Comparison of ENCODE assay signal across 16 mouse cellular contexts in genomic region chr8:124088092-124088613, GRCm38 (mm10).
DNase-seq lines count a peak whose midpoint lies in the region; ATAC-seq and TF ChIP-seq lines count a peak whose summit lies in the region.
"Had no signal": no experiment of that assay in that cellular context is flagged by ENCODE, and none has a peak within 500 bp of the region (broad histone marks: within the 10 kb centered on the region; RNA-seq: fewer than 3 reads in every experiment).

No protein-coding gene starts in this region.

- H3K9me3 ChIP-seq in forebrain, embryonic 10.5 days, result no peaks in the 10 kb centered on the region
- H3K9me3 ChIP-seq in forebrain, embryonic 11.5 days (ENCODE audit: control insufficient read depth, low read length), result no peaks in the 10 kb centered on the region
- peaks cover under 1% of the 10 kb centered on the region for H3K9me3 ChIP-seq in CH12.LX (replicated peaks; ENCODE audit: low read length)
- H3K9me3 ChIP-seq in embryonic facial prominence, embryonic 12.5 days, result no peaks in the 10 kb centered on the region
- no peaks in the 10 kb centered on the region for H3K9me3 ChIP-seq in stomach, embryonic 16.5 days (replicated peaks; ENCODE audit: control insufficient read depth, low read length)
- H3K9me3 ChIP-seq: forebrain, embryonic 15.5 days; limb, embryonic 13.5 days had no signal

- TF ChIP-seq EP300 in CH12.LX (IDR thresholded peaks at IDR 0.05; ENCODE audit: low read length), result peak; percentile 41; the same call in 1 of the 2 replicates

- H3K79me2 ChIP-seq in CH12.LX (replicated peaks; ENCODE audit: control insufficient read depth, extremely low read depth, insufficient read depth, poor library complexity, severe bottlenecking), result no peaks in the 10 kb centered on the region

- H3K4me2 ChIP-seq in forebrain, embryonic 11.5 days (ENCODE audit: low read depth, low read length, severe bottlenecking), result no peak overlapping the region
- no peak overlapping the region; the same call in 1 of the 2 replicates for H3K4me2 ChIP-seq in CH12.LX (ENCODE audit: insufficient read depth, low read depth, poor library complexity, severe bottlenecking)
- 0 out of 2 replicates have a peak overlapping the region, but pooled peaks have one; percentile 4 for H3K4me2 ChIP-seq in embryonic facial prominence, embryonic 12.5 days (replicated peaks)
- no peak overlapping the region for H3K4me2 ChIP-seq in stomach, embryonic 16.5 days (ENCODE audit: low read depth, low read length)
- H3K4me2 ChIP-seq: forebrain, embryonic 15.5 days; limb, embryonic 13.5 days had no signal

- in situ Hi-C loops in CH12.LX (cut with MboI; ENCODE audit: low pct_ligation_motif_present, low pct_unique_long_range_greater_than_20kb, low sequenced_read_pairs), result loop anchor here (10.0 kb wide), 1 partner anchor 197 kb away; no protein-coding TSS in a partner anchor

- no peak; the same call in 1 of the 2 replicates for TF ChIP-seq RAD21 in CH12.LX (IDR thresholded peaks at IDR 0.05; ENCODE audit: low read depth, low read length)

- no peak overlapping the region for H3K4me3 ChIP-seq in forebrain, embryonic 10.5 days
- H3K4me3 ChIP-seq in forebrain, embryonic 11.5 days (ENCODE audit: low read depth, low read length), result no peak overlapping the region
- H3K4me3 ChIP-seq in CH12.LX (replicated peaks in 1 of 3; ENCODE audit: low read depth in 2 of 3, low read length in 2 of 3, poor library complexity in 1 of 3), result no peak overlapping the region
- no peak overlapping the region for H3K4me3 ChIP-seq in embryonic facial prominence, embryonic 12.5 days
- no peak overlapping the region for H3K4me3 ChIP-seq in stomach, embryonic 16.5 days (replicated peaks; ENCODE audit: low read length)
- H3K4me3 ChIP-seq: forebrain, embryonic 15.5 days; limb, embryonic 13.5 days had no signal

- TF ChIP-seq POLR2A in CH12.LX (IDR thresholded peaks at IDR 0.05; ENCODE audit: low read depth, low read length), result no peak

- H3K27ac ChIP-seq in forebrain, embryonic 10.5 days, result peak overlapping the region; percentile 22; the same call in 1 of the 2 replicates
- no peak overlapping the region for H3K27ac ChIP-seq in forebrain, embryonic 11.5 days (ENCODE audit: low read depth, low read length)
- 0 out of 2 replicates have a peak overlapping the region, but pooled peaks have one; percentile 3 for H3K27ac ChIP-seq in CH12.LX (ENCODE audit: insufficient read depth, low read depth)
- H3K27ac ChIP-seq in embryonic facial prominence, embryonic 12.5 days, result no peak overlapping the region; the same call in 1 of the 2 replicates
- peak overlapping the region; percentile 87 for H3K27ac ChIP-seq in stomach, embryonic 16.5 days (ENCODE audit: low read length)
- H3K27ac ChIP-seq: forebrain, embryonic 15.5 days; limb, embryonic 13.5 days had no signal

- dilution Hi-C loops in CH12.LX (cut with MboI; ENCODE audit: extremely low pct_ligation_motif_present, extremely low pct_unique_long_range_greater_than_20kb, low sequenced_read_pairs), result no loop called here

- TF ChIP-seq CTCF in CH12.LX (conservative IDR thresholded peaks at IDR 0.05 in 1 of 2, IDR thresholded peaks at IDR 0.05 in 1 of 2; ENCODE audit: low read depth in 2 of 2, low read length in 2 of 2), result no peak

- no peak for ATAC-seq in forebrain, embryonic 11.5 days (replicated peaks; ENCODE audit: low FRiP score)
- 0 out of 2 replicates have a peak, but pooled peaks have one; percentile 28 for ATAC-seq in embryonic facial prominence, embryonic 12.5 days (ENCODE audit: insufficient number of reproducible peaks, insufficient read depth, low FRiP score, low TSS enrichment)
- ATAC-seq in stomach, embryonic 16.5 days (ENCODE audit: insufficient read depth, low FRiP score), result peak; percentile 77
- ATAC-seq: forebrain, embryonic 15.5 days; liver, postnatal 0 days; midbrain, embryonic 16.5 days had no signal

- no peaks in the 10 kb centered on the region for H3K27me3 ChIP-seq in forebrain, embryonic 10.5 days (ENCODE audit: poor library complexity, severe bottlenecking)
- H3K27me3 ChIP-seq in forebrain, embryonic 11.5 days (ENCODE audit: control insufficient read depth, insufficient read depth, low read length), result no peaks in the 10 kb centered on the region
- no peaks in the 10 kb centered on the region for H3K27me3 ChIP-seq in CH12.LX (replicated peaks)
- no peaks in the 10 kb centered on the region for H3K27me3 ChIP-seq in embryonic facial prominence, embryonic 12.5 days
- H3K27me3 ChIP-seq in stomach, embryonic 16.5 days (ENCODE audit: control insufficient read depth, insufficient read depth, low read length), result no peaks in the 10 kb centered on the region
- H3K27me3 ChIP-seq: forebrain, embryonic 15.5 days; limb, embryonic 13.5 days had no signal

- 35% methylated on average over 11 of the region's 11 CpGs for WGBS in forebrain, embryonic 10.5 days
- 41% methylated on average over 11 of the region's 11 CpGs for WGBS in forebrain, embryonic 11.5 days
- WGBS in embryonic facial prominence, embryonic 12.5 days, result 36% methylated on average over 11 of the region's 11 CpGs
- WGBS in stomach, embryonic 16.5 days, result 40% methylated on average over 11 of the region's 11 CpGs

- DNase-seq in forebrain, embryonic 10.5 days (ENCODE audit: extremely low spot score, low spot score), result no peak
- no peak for DNase-seq in forebrain, embryonic 11.5 days (ENCODE audit: low spot score)
- DNase-seq in CH12.LX (ENCODE audit: extremely low read depth), result no peak
- no peak for DNase-seq in kidney, adult 11 months
- DNase-seq in ovary, postnatal 14 days (ENCODE audit: low spot score), result no peak
- no peak for DNase-seq in natural killer cell, adult 2 months (ENCODE audit: low spot score in 2 of 2)
- DNase-seq: adrenal gland, adult 8-10 months; cerebellum, adult 18-20 months; kidney, adult 9 months; liver, postnatal 0 days; thymus, postnatal 36 days had no signal

- peaks cover 9% of the 10 kb centered on the region for H3K4me1 ChIP-seq in forebrain, embryonic 10.5 days
- H3K4me1 ChIP-seq in forebrain, embryonic 11.5 days (replicated peaks; ENCODE audit: control insufficient read depth, insufficient read depth, low read length), result no peaks in the 10 kb centered on the region
- H3K4me1 ChIP-seq in CH12.LX (ENCODE audit: control insufficient read depth in 1 of 2, insufficient read depth in 2 of 2), result peaks cover 34 to 63% of the 10 kb centered on the region in 2 experiments
- no peaks in the 10 kb centered on the region for H3K4me1 ChIP-seq in embryonic facial prominence, embryonic 12.5 days
- peaks cover 7% of the 10 kb centered on the region; the same call in 1 of the 2 replicates for H3K4me1 ChIP-seq in stomach, embryonic 16.5 days (ENCODE audit: control insufficient read depth, insufficient read depth, low read length)
- H3K4me1 ChIP-seq: forebrain, embryonic 15.5 days had no signal

- no peak overlapping the region for H3K9ac ChIP-seq in forebrain, embryonic 11.5 days (ENCODE audit: low read length)
- no peak overlapping the region for H3K9ac ChIP-seq in CH12.LX (ENCODE audit: insufficient read depth, low read depth)
- H3K9ac ChIP-seq in embryonic facial prominence, embryonic 12.5 days, result no peak overlapping the region
- H3K9ac ChIP-seq in stomach, embryonic 16.5 days (ENCODE audit: low read length), result peak overlapping the region; percentile 14; the same call in 1 of the 2 replicates
- H3K9ac ChIP-seq: forebrain, embryonic 15.5 days; limb, embryonic 13.5 days; liver, postnatal 0 days had no signal

- no peaks in the 10 kb centered on the region for H3K36me3 ChIP-seq in forebrain, embryonic 10.5 days (replicated peaks)
- H3K36me3 ChIP-seq in forebrain, embryonic 11.5 days (ENCODE audit: control insufficient read depth, insufficient read depth, low read length), result no peaks in the 10 kb centered on the region
- H3K36me3 ChIP-seq in CH12.LX (replicated peaks in 1 of 2; ENCODE audit: control insufficient read depth in 1 of 2, insufficient read depth in 1 of 2, low read length in 1 of 2), result no peaks in the 10 kb centered on the region
- no peaks in the 10 kb centered on the region for H3K36me3 ChIP-seq in embryonic facial prominence, embryonic 12.5 days
- no peaks in the 10 kb centered on the region for H3K36me3 ChIP-seq in stomach, embryonic 16.5 days (ENCODE audit: control insufficient read depth, insufficient read depth, low read length)
- H3K36me3 ChIP-seq: forebrain, embryonic 15.5 days; limb, embryonic 13.5 days had no signal

TF ChIP-seq in CH12.LX, 34 proteins besides CTCF, POLR2A, EP300 and RAD21 (continues in another document):
- TF ChIP-seq TCF12 (IDR thresholded peaks at IDR 0.05; ENCODE audit: low read depth, low read length) (peak; percentile 85), MAX (IDR thresholded peaks at IDR 0.05; ENCODE audit: low read length) (no peak), ZKSCAN1 (IDR thresholded peaks at IDR 0.05; ENCODE audit: borderline replicate concordance, low read depth, low read length) (no peak), E2F4 (IDR thresholded peaks at IDR 0.05; ENCODE audit: insufficient replicate concordance, low read depth, low read length) (no peak), TBP (conservative IDR thresholded peaks at IDR 0.05; ENCODE audit: low read depth, low read length) (0 out of 2 replicates have a peak, but pooled peaks have one; percentile 21), POLR2AphosphoS2 (IDR thresholded peaks at IDR 0.05; ENCODE audit: low read depth, low read length) (no peak), NELFE (IDR thresholded peaks at IDR 0.05; ENCODE audit: low read depth, low read length) (no peak), GABPA (IDR thresholded peaks at IDR 0.05; ENCODE audit: insufficient replicate concordance, low read depth, low read length) (no peak), ZNF384 (IDR thresholded peaks at IDR 0.05; ENCODE audit: low read depth, low read length) (peak; percentile 34), ZMIZ1 (IDR thresholded peaks at IDR 0.05; ENCODE audit: low read depth, low read length) (no peak), MEF2A (IDR thresholded peaks at IDR 0.05; ENCODE audit: borderline replicate concordance, low read depth, low read length) (0 out of 2 replicates have a peak, but pooled peaks have one; percentile 38), CHD1 (IDR thresholded peaks at IDR 0.05; ENCODE audit: low read depth, low read length) (no peak), USF2 (conservative IDR thresholded peaks at IDR 0.05; ENCODE audit: low read depth, low read length) (no peak), PAX5 (IDR thresholded peaks at IDR 0.05; ENCODE audit: low read length) (no peak), ZC3H11A (IDR thresholded peaks at IDR 0.05; ENCODE audit: low read depth, low read length) (no peak), NRF1 (IDR thresholded peaks at IDR 0.05; ENCODE audit: low read depth, low read length) (0 out of 2 replicates have a peak, but pooled peaks have one; percentile 17), BHLHE40 (IDR thresholded peaks at IDR 0.05; ENCODE audit: low read depth, low read length) (peak; percentile 28; the same call in 1 of the 2 replicates), JUN (IDR thresholded peaks at IDR 0.05; ENCODE audit: insufficient read depth, low read depth, low read length) (no peak), KAT2A (IDR thresholded peaks at IDR 0.05; ENCODE audit: insufficient replicate concordance, low read length) (no peak), ELF1 (IDR thresholded peaks at IDR 0.05; ENCODE audit: low read depth, low read length) (no peak), MAFK (IDR thresholded peaks at IDR 0.05; ENCODE audit: insufficient replicate concordance, low read length) (no peak)

Comparison
In these comparisons a context has a peak if more than half of its experiments do, and no peak if none do; other contexts are left out.
1. H3K27ac ChIP-seq: peak in forebrain, embryonic 10.5 days (single experiment), CH12.LX (single experiment) and stomach, embryonic 16.5 days (single experiment); none in forebrain, embryonic 11.5 days (single experiment) and embryonic facial prominence, embryonic 12.5 days (single experiment).